Mouse (Mus musculus): ENCODE results near the gene Grb7. TPM values are rescaled to one million over a fixed set of nuclear protein-coding genes. Genes with fewer than 3 reads are reported as not detected.

The Grb7 gene
- total and polyA plus RNA-seq, 3 experiments: 4.5 to 11.5 (median 8.0) TPM

- Histone ChIP-seq H3K9ac (ENCODE audit: insufficient read depth, low read depth) (peak overlapping the region; percentile 93), H3K27ac (ENCODE audit: insufficient read depth, low read depth) (peak overlapping the region; percentile 98), H3K9me3 (replicated peaks; ENCODE audit: low read length) (peaks cover 5% of the 10 kb centered on the region), H3K79me2 (replicated peaks; ENCODE audit: control insufficient read depth, extremely low read depth, insufficient read depth, poor library complexity, severe bottlenecking) (no peaks in the 10 kb centered on the region), H3K4me3 (replicated peaks in 1 of 3; ENCODE audit: low read depth in 2 of 3, low read length in 2 of 3, poor library complexity in 1 of 3) (peak overlapping the region; percentile 45 to 67 (median 56)), H3K4me2 (ENCODE audit: insufficient read depth, low read depth, poor library complexity, severe bottlenecking) (peak overlapping the region; percentile 79), H3K36me3 (replicated peaks in 1 of 2; ENCODE audit: control insufficient read depth in 1 of 2, insufficient read depth in 1 of 2, low read length in 1 of 2) (peaks cover 20 to 30% of the 10 kb centered on the region in 2 experiments), H3K27me3 (replicated peaks) (no peaks in the 10 kb centered on the region), H3K4me1 (ENCODE audit: control insufficient read depth in 1 of 2, insufficient read depth in 2 of 2) (peaks cover 27 to 62% of the 10 kb centered on the region in 2 experiments)
- TF ChIP-seq GABPA (IDR thresholded peaks at IDR 0.05; ENCODE audit: insufficient replicate concordance, low read depth, low read length): no peak
- 0 out of 2 replicates have a peak, but pooled peaks have one; percentile 6 for TF ChIP-seq TBP (conservative IDR thresholded peaks at IDR 0.05; ENCODE audit: low read depth, low read length)
- no peak for TF ChIP-seq MAX (IDR thresholded peaks at IDR 0.05; ENCODE audit: low read length)
- TF ChIP-seq MXI1 (IDR thresholded peaks at IDR 0.05; ENCODE audit: low read depth, low read length): 0 out of 2 replicates have a peak, but pooled peaks have one; percentile 7
- TF ChIP-seq UBTF (IDR thresholded peaks at IDR 0.05; ENCODE audit: low read depth, low read length): 0 out of 2 replicates have a peak, but pooled peaks have one; percentile 1
- TF ChIP-seq POLR2AphosphoS2 (IDR thresholded peaks at IDR 0.05; ENCODE audit: low read depth, low read length): 0 out of 2 replicates have a peak, but pooled peaks have one; percentile 4
- peak; percentile 62; the same call in 1 of the 2 replicates for TF ChIP-seq ZMIZ1 (IDR thresholded peaks at IDR 0.05; ENCODE audit: low read depth, low read length)
- peak; percentile 39 for TF ChIP-seq POLR2A (IDR thresholded peaks at IDR 0.05; ENCODE audit: low read depth, low read length)
- dilution Hi-C loops (cut with MboI; ENCODE audit: extremely low pct_ligation_motif_present, extremely low pct_unique_long_range_greater_than_20kb, low sequenced_read_pairs): no loop called here
- peak; percentile 63 for DNase-seq (ENCODE audit: extremely low read depth)
- in situ Hi-C loops (cut with MboI; ENCODE audit: low pct_ligation_motif_present, low pct_unique_long_range_greater_than_20kb, low sequenced_read_pairs): no loop called here
These were observed 12.2 kb downstream of the Grb7 start for GRCm38 (mm10) chr11:98458121-98458990.

- peaks cover 5% of the 10 kb centered on the region for H3K9me3 ChIP-seq (replicated peaks; ENCODE audit: low read length)
- H3K4me1 ChIP-seq (ENCODE audit: control insufficient read depth in 1 of 2, insufficient read depth in 2 of 2): peaks cover 35 to 71% of the 10 kb centered on the region in 2 experiments
- peak overlapping the region; percentile 93 for H3K9ac ChIP-seq (ENCODE audit: insufficient read depth, low read depth)
- H3K27me3 ChIP-seq (replicated peaks): no peaks in the 10 kb centered on the region
- DNase-seq (ENCODE audit: extremely low read depth): peak; percentile 100
- H3K27ac ChIP-seq (ENCODE audit: insufficient read depth, low read depth): peak overlapping the region; percentile 98
- no peaks in the 10 kb centered on the region for H3K79me2 ChIP-seq (replicated peaks; ENCODE audit: control insufficient read depth, extremely low read depth, insufficient read depth, poor library complexity, severe bottlenecking)
- peak overlapping the region; percentile 79 for H3K4me2 ChIP-seq (ENCODE audit: insufficient read depth, low read depth, poor library complexity, severe bottlenecking)
- H3K4me3 ChIP-seq (replicated peaks in 1 of 3; ENCODE audit: low read depth in 2 of 3, low read length in 2 of 3, poor library complexity in 1 of 3): peak overlapping the region in 2 of 3 experiments; percentile 56 to 67
- in situ Hi-C loops (cut with MboI; ENCODE audit: low pct_ligation_motif_present, low pct_unique_long_range_greater_than_20kb, low sequenced_read_pairs) (no loop called here), dilution Hi-C loops (cut with MboI; ENCODE audit: extremely low pct_ligation_motif_present, extremely low pct_unique_long_range_greater_than_20kb, low sequenced_read_pairs) (no loop called here)
- peaks cover 20 to 30% of the 10 kb centered on the region in 2 experiments for H3K36me3 ChIP-seq (replicated peaks in 1 of 2; ENCODE audit: control insufficient read depth in 1 of 2, insufficient read depth in 1 of 2, low read length in 1 of 2)
- TF ChIP-seq TCF12 (IDR thresholded peaks at IDR 0.05; ENCODE audit: low read depth, low read length) (peak; percentile 100), E2F4 (IDR thresholded peaks at IDR 0.05; ENCODE audit: insufficient replicate concordance, low read depth, low read length) (peak; percentile 76; the same call in 1 of the 2 replicates), USF1 (IDR thresholded peaks at IDR 0.05; ENCODE audit: low read depth, low read length) (no peak), SMC3 (IDR thresholded peaks at IDR 0.05; ENCODE audit: low read depth, low read length) (peak; percentile 27), CHD2 (IDR thresholded peaks at IDR 0.05; ENCODE audit: low read length) (peak; percentile 97), USF2 (conservative IDR thresholded peaks at IDR 0.05; ENCODE audit: low read depth, low read length) (no peak), UBTF (IDR thresholded peaks at IDR 0.05; ENCODE audit: low read depth, low read length) (peak; percentile 89; the same call in 1 of the 2 replicates), POLR2A (IDR thresholded peaks at IDR 0.05; ENCODE audit: low read depth, low read length) (peak; percentile 25; the same call in 1 of the 2 replicates), NELFE (IDR thresholded peaks at IDR 0.05; ENCODE audit: low read depth, low read length) (peak; percentile 63), ZC3H11A (IDR thresholded peaks at IDR 0.05; ENCODE audit: low read depth, low read length) (no peak; the same call in 1 of the 2 replicates), SIN3A (IDR thresholded peaks at IDR 0.05; ENCODE audit: low read length) (peak; percentile 96), POLR2AphosphoS2 (IDR thresholded peaks at IDR 0.05; ENCODE audit: low read depth, low read length) (0 out of 2 replicates have a peak, but pooled peaks have one; percentile 36), IRF4 (IDR thresholded peaks at IDR 0.05; ENCODE audit: low read depth, low read length) (peak; percentile 97), ETS1 (conservative IDR thresholded peaks at IDR 0.05; ENCODE audit: low read depth, low read length) (peak; percentile 98), ELF1 (IDR thresholded peaks at IDR 0.05; ENCODE audit: low read depth, low read length) (peak; percentile 64; the same call in 1 of the 2 replicates), TBP (conservative IDR thresholded peaks at IDR 0.05; ENCODE audit: low read depth, low read length) (peak; percentile 53; the same call in 1 of the 2 replicates), KAT2A (IDR thresholded peaks at IDR 0.05; ENCODE audit: insufficient replicate concordance, low read length) (peak; percentile 85; the same call in 1 of the 2 replicates), NRF1 (IDR thresholded peaks at IDR 0.05; ENCODE audit: low read depth, low read length) (peak; percentile 62), JUND (conservative IDR thresholded peaks at IDR 0.05; ENCODE audit: low read depth, low read length) (peak; percentile 90), ZKSCAN1 (IDR thresholded peaks at IDR 0.05; ENCODE audit: borderline replicate concordance, low read depth, low read length) (no peak), GABPA (IDR thresholded peaks at IDR 0.05; ENCODE audit: insufficient replicate concordance, low read depth, low read length) (no peak; the same call in 1 of the 2 replicates), PAX5 (IDR thresholded peaks at IDR 0.05; ENCODE audit: low read length) (no peak), CTCF (conservative IDR thresholded peaks at IDR 0.05 in 1 of 2, IDR thresholded peaks at IDR 0.05 in 1 of 2; ENCODE audit: low read depth in 2 of 2, low read length in 2 of 2) (0 out of 4 replicates have a peak, but pooled peaks of 1 of the 2 experiments have one; percentile 11), MAX (IDR thresholded peaks at IDR 0.05; ENCODE audit: low read length) (peak; percentile 87)
These were observed 13.0 kb downstream of the Grb7 start for GRCm38 (mm10) chr11:98459071-98459741.
